Mouse (Mus musculus): ENCODE data around the gene Foxj1.

GRCm38 (mm10) chr11:116358926-116359637 lies 23.9 kb upstream of the Foxj1 start:
- no peak for TF ChIP-seq CTCF (IDR thresholded peaks at IDR 0.05; ENCODE audit: low read depth, low read length)
- TF ChIP-seq POLR2A (IDR thresholded peaks at IDR 0.05; ENCODE audit: borderline replicate concordance, low read depth, low read length), result no peak

All from bone marrow macrophage, adult 2 months (primary cell).